Mouse (Mus musculus): Measurements from ENCODE around the gene Smarcd3. TPM values are rescaled to one million over a fixed set of nuclear protein-coding genes. Genes with fewer than 3 reads are reported as not detected.

The Smarcd3 gene
- 10 to 100 TPM; 16.4 to 26.0 TPM for total RNA-seq (2021)
- long read RNA-seq, experiment 1, transcript Smarcd3-208 (14 exons, 1,712 nt), result minor isoform, 6 of 36 reads
- long read RNA-seq, experiment 1, transcript Smarcd3-201 (13 exons, 1,735 nt), result major isoform, 16 of 36 reads
- long read RNA-seq, experiment 1, partial matches to known transcripts, result 6 of 36 reads
- long read RNA-seq, experiment 1, other reads (novel, unspliced or antisense), result 7 of 36 reads
- long read RNA-seq, experiment 2, transcript Smarcd3-201 (13 exons, 1,735 nt), result major isoform, 15 of 18 reads
- long read RNA-seq, experiment 2, partial matches to known transcripts, result 1 of 18 reads
- long read RNA-seq, experiment 2, other reads (novel, unspliced or antisense), result 1 of 18 reads

GRCm38 (mm10) chr5:24623986-24624821 is at the start of gene Smarcd3:
Gene Smarcd3 (minus strand): TSS chr5:24624411.
- DNase-seq, result peak; percentile 72

- DNase-seq, result no peak
These were observed 37.2 kb upstream of the Smarcd3 start for GRCm38 (mm10) chr5:24661457-24661856.

GRCm38 (mm10) chr5:24659708-24660423 is 35.7 kb upstream of the Smarcd3 start:
- DNase-seq, result no peak

GRCm38 (mm10) chr5:24657113-24657512 is 32.9 kb upstream of the Smarcd3 start:
- DNase-seq, result peak; percentile 8

GRCm38 (mm10) chr5:24654491-24654890 is 30.3 kb upstream of the Smarcd3 start:
- DNase-seq, result no peak

- DNase-seq, result no peak
These were observed 28.6 kb upstream of the Smarcd3 start for GRCm38 (mm10) chr5:24652780-24653179.

- peak; percentile 93 for DNase-seq
These were observed 27.8 kb upstream of the Smarcd3 start for GRCm38 (mm10) chr5:24651768-24652752.

GRCm38 (mm10) chr5:24651356-24651755 is 27.1 kb upstream of the Smarcd3 start:
- DNase-seq, result no peak

GRCm38 (mm10) chr5:24649701-24650100 is 25.5 kb upstream of the Smarcd3 start:
- no peak for DNase-seq

- no peak for DNase-seq
These were observed 25.0 kb upstream of the Smarcd3 start for GRCm38 (mm10) chr5:24649231-24649630.

GRCm38 (mm10) chr5:24645454-24645853 is 21.2 kb upstream of the Smarcd3 start:
- DNase-seq, result no peak

- DNase-seq, result no peak
These were observed 14.9 kb upstream of the Smarcd3 start for GRCm38 (mm10) chr5:24639081-24639480.

GRCm38 (mm10) chr5:24638131-24638530 is 13.9 kb upstream of the Smarcd3 start:
- DNase-seq, result no peak

GRCm38 (mm10) chr5:24636987-24637386 is 12.8 kb upstream of the Smarcd3 start:
- no peak for DNase-seq

- no peak for DNase-seq
These were observed 11.4 kb upstream of the Smarcd3 start for GRCm38 (mm10) chr5:24635526-24636141.

GRCm38 (mm10) chr5:24635093-24635492 is 10.9 kb upstream of the Smarcd3 start:
- no peak for DNase-seq

- no peak for DNase-seq
These were observed 5.5 kb upstream of the Smarcd3 start for GRCm38 (mm10) chr5:24629712-24630111.

GRCm38 (mm10) chr5:24624822-24625120 is 560 bp upstream of the Smarcd3 start:
- no peak for DNase-seq

GRCm38 (mm10) chr5:24623041-24623985 is 898 bp downstream of the Smarcd3 start:
- DNase-seq, result no peak

Data from adrenal gland, postnatal 10 days (tissue).